Mouse (Mus musculus) ES-E14 (cell line): ENCODE results near the gene Ptma.

Experiments used
- MAFK ChIP-seq: IDR thresholded peaks from 2 replicates; pipeline ENCODE4 v1.6.1; 2014; ENCODE audit warnings: mild to moderate bottlenecking, low read depth, low read length, inconsistent platforms; ENCODE audit not compliant: insufficient read depth
- ZC3H11A ChIP-seq: IDR thresholded peaks from 2 replicates; pipeline ENCODE4 v1.6.1; 2012; ENCODE audit warnings: low read depth, mild to moderate bottlenecking, inconsistent platforms, low read length, borderline replicate concordance
- ZNF384 ChIP-seq: IDR thresholded peaks from 2 replicates; pipeline ENCODE4 v1.6.1; 2012; ENCODE audit warnings: low read depth, low read length, inconsistent platforms

DNA sequence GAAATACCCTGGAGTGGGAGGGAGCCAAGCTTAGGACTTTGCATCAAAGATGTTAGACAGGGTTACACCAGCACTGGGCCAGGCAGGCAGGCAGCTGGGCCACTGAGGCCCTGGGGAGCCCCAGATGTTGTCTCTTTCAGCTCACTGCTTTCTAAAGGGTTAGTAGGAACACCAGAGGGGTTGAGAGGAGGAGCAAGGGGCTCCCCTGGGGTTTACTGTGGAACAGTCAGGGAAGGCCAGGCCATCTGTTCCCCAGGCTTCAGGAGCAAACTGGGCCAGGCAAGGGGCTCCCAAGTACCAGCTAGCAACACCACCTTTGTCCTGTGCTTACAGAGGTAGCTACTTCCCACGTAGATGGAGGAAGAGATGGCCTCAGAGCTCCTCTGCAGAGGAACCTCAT lies 27.9 kb upstream of the Ptma start:
- TF ChIP-seq ZNF384 (no peak), ZC3H11A (no peak), MAFK (no peak)
